Mouse (Mus musculus): ENCODE results near the gene Dkkl1. TPM values are rescaled to one million over a fixed set of nuclear protein-coding genes. Genes with fewer than 3 reads are reported as not detected.

Gene Dkkl1
- polyA plus RNA-seq, 1 experiment from 2014 or later: 2.4 TPM

DNA sequence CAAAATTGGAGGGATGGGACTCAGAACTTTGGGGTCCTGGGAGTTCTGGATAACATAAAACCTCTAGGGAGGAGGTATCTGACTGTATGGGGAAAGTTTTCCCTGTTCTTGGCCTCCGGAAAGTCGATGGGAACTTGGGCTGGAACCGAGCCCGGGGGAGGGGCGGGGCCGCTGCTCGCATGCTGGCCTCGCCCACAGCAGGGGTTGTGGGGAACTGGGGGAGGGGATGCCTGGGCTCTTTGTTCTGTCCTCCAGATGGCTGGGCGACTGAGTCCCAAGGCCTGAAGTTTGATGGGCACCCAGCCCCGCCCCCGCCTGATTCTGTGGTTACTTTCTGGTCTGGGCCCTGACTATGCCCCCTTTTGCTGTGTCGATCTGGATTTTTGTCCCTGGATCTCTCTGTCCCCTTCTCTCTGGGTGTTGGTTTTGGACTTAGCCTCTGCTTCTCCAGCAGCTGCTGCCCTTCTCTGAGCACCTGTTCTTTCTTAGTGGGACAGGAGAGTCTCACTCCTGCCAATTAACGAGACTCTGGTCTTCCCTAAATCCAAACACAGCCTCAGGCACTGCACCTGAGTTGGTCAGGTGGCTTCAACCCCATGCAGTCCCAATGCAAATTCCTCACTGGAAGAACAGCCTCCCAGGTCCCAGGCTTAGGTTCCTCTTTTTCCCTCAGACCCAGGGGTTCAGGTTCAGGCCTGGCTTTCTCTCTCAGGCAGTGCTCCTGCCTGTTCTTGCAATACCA is 4.7 kb upstream of the Dkkl1 start:
- H3K9ac ChIP-seq (replicated peaks; ENCODE audit: low read length): peak overlapping the region; percentile 72
- WGBS: 0% methylated on average over 13 of the region's 13 CpGs
- ATAC-seq (ENCODE audit: low FRiP score, low TSS enrichment) (peak; percentile 83), DNase-seq (peak; percentile 88)
- peaks cover 13% of the 10 kb centered on the region; the same call in 1 of the 2 replicates for H3K4me1 ChIP-seq (ENCODE audit: control insufficient read depth, insufficient read depth, low read length)
- peak overlapping the region; percentile 68 for H3K4me2 ChIP-seq (ENCODE audit: low read length)
- H3K36me3 ChIP-seq (ENCODE audit: control insufficient read depth, insufficient read depth, low read length): peaks cover 8% of the 10 kb centered on the region
- H3K27me3 ChIP-seq (ENCODE audit: control insufficient read depth, insufficient read depth, low read length): peaks cover 8% of the 10 kb centered on the region
- H3K4me3 ChIP-seq (replicated peaks; ENCODE audit: low read depth, low read length): peak overlapping the region; percentile 48
- no peaks in the 10 kb centered on the region for H3K9me3 ChIP-seq (ENCODE audit: control insufficient read depth, low read length)
- peak overlapping the region; percentile 83 for H3K27ac ChIP-seq (replicated peaks; ENCODE audit: low read depth, low read length)

DNA sequence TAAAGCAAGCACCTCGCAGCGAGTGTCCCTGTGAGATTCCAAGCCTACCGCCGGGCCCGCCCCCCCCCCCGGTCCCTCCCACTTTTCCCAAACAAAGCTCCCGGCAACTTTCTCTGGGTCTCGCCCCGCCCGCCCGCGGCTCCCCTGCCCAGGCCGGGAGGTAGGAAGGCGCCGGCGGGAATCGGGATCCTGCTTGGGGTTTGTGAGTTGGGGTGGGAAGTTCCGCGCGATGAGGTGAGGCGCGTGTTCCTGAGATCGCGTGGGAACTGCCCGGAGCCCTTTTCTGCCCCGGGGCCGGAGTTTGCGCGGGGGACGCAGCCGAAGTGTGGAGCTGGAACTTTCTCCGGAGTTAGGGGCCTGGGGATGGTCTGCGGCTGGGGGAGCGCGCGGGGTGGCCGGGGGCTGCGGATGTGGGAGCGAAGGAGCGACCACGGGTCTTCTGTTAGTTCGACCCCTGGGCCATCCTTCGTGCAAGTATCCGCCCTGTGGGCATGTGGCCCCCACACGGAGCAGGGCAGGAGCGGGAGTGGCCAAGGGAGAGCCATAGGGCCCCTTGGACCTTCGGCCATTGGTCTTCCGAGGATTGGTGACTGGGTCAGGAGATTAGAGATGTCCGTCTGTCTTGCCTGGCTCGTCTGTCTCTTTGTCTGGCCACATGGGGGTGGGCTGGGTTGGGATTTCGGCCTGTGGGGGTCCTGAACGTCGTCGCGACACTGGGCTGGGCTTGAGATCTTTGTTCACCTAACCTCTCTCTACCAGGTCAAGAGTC is 3.9 kb upstream of the Dkkl1 start, which contains the start of gene Tead2:
Tead2 (plus strand) TSS at position 81 of the 769 bp plus-strand sequence.
- Histone ChIP-seq H3K4me3 (replicated peaks; ENCODE audit: low read depth, low read length) (peak within 1 kb of the TSS; percentile 48), H3K4me2 (ENCODE audit: low read length) (peak within 1 kb of the TSS; percentile 68), H3K9me3 (ENCODE audit: control insufficient read depth, low read length) (no peaks in the 10 kb centered on the region), H3K4me1 (ENCODE audit: control insufficient read depth, insufficient read depth, low read length) (peaks cover 13% of the 10 kb centered on the region; the same call in 1 of the 2 replicates), H3K36me3 (ENCODE audit: control insufficient read depth, insufficient read depth, low read length) (peaks cover 7% of the 10 kb centered on the region), H3K27me3 (ENCODE audit: control insufficient read depth, insufficient read depth, low read length) (peaks cover 16% of the 10 kb centered on the region), H3K9ac (replicated peaks; ENCODE audit: low read length) (peak within 1 kb of the TSS; percentile 72), H3K27ac (replicated peaks; ENCODE audit: low read depth, low read length) (peak within 1 kb of the TSS; percentile 83)
- DNase-seq: peak; percentile 67
- under 1% methylated on average over 51 of the region's 55 CpGs for WGBS
- peak; percentile 60 for ATAC-seq (ENCODE audit: low FRiP score, low TSS enrichment)

DNA sequence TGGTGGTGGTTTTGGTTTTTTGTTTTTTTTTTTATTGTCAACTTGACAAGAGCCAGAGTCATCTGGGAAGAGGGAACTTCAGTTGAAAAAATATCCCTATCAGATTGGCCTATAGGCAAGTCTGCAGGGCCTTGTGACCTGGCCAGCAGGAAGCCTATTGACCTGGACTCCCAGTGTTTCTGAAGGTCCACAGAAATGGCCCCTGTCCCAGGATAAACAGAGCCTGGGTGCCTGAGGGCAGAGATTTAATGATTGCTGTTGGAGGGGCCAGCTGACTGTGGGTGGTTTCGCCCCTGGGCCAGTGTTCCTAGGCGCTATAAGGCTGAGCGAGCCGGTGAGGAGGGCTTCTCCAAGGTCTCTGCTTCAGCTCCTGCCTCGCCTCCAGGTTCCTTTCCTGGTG is 1.8 kb upstream of the Dkkl1 start:
- no peak overlapping the region for H3K4me3 ChIP-seq (replicated peaks; ENCODE audit: low read depth, low read length)
- ATAC-seq (ENCODE audit: low FRiP score, low TSS enrichment): no peak
- peaks cover 16% of the 10 kb centered on the region for H3K27me3 ChIP-seq (ENCODE audit: control insufficient read depth, insufficient read depth, low read length)
- peaks cover 3% of the 10 kb centered on the region; the same call in 1 of the 2 replicates for H3K36me3 ChIP-seq (ENCODE audit: control insufficient read depth, insufficient read depth, low read length)
- H3K9me3 ChIP-seq (ENCODE audit: control insufficient read depth, low read length): no peaks in the 10 kb centered on the region
- H3K4me2 ChIP-seq (ENCODE audit: low read length): no peak overlapping the region
- peaks cover 13% of the 10 kb centered on the region; the same call in 1 of the 2 replicates for H3K4me1 ChIP-seq (ENCODE audit: control insufficient read depth, insufficient read depth, low read length)
- WGBS: 74% methylated on average over 5 of the region's 5 CpGs
- no peak overlapping the region for H3K9ac ChIP-seq (replicated peaks; ENCODE audit: low read length)
- H3K27ac ChIP-seq (replicated peaks; ENCODE audit: low read depth, low read length): no peak overlapping the region
- no peak for DNase-seq

DNA sequence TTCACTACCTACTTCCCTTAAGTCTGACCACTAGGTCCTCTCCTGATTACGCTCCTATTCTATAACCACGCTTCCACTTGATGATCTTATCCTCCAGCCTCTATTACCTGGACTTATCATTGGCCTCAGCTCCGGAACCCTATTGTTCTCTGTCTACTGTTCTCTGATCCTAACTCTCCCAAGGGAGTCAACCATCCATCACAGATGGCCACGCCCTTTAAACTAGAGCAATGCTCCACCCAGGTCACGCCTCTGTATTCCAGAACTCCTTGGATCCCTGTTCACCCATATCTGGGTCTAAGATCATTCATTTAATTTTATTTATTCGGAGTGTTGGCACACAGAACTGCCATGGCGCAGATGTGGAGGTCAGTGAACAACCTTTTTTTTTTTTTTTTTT is 409 bp upstream of the Dkkl1 start:
- DNase-seq (no peak), ATAC-seq (ENCODE audit: low FRiP score, low TSS enrichment) (no peak)
- 74% methylated on average over 7 of the region's 7 CpGs for WGBS
- Histone ChIP-seq H3K9ac (replicated peaks; ENCODE audit: low read length) (no peak overlapping the region), H3K9me3 (ENCODE audit: control insufficient read depth, low read length) (no peaks in the 10 kb centered on the region), H3K4me2 (ENCODE audit: low read length) (no peak overlapping the region), H3K4me1 (ENCODE audit: control insufficient read depth, insufficient read depth, low read length) (peaks cover 11% of the 10 kb centered on the region; the same call in 1 of the 2 replicates), H3K36me3 (ENCODE audit: control insufficient read depth, insufficient read depth, low read length) (no peaks in the 10 kb centered on the region), H3K27ac (replicated peaks; ENCODE audit: low read depth, low read length) (no peak overlapping the region), H3K27me3 (ENCODE audit: control insufficient read depth, insufficient read depth, low read length) (peaks cover 16% of the 10 kb centered on the region), H3K4me3 (replicated peaks; ENCODE audit: low read depth, low read length) (no peak overlapping the region)

DNA sequence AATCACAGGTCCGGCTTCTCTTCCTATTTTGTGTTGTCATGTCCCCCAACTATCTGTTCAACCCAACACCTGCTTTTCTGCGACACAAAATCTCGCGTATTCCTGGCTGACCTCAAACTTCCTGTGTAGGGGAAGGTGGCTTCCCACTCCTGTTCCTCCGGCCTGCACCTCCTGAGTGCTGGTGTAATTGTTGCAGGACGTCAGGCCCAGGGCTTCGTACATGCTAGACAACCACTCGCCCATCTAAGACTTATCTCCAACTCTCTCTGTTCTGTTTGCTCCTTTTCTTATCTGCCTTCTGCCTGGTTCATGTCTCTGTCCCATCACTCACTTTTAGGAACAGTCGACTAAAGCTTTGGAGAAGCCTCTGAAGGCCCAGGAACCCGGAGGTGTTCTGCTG is 877 bp downstream of the Dkkl1 start:
- Histone ChIP-seq H3K27me3 (ENCODE audit: control insufficient read depth, insufficient read depth, low read length) (peaks cover 16% of the 10 kb centered on the region), H3K36me3 (ENCODE audit: control insufficient read depth, insufficient read depth, low read length) (no peaks in the 10 kb centered on the region), H3K9me3 (ENCODE audit: control insufficient read depth, low read length) (no peaks in the 10 kb centered on the region), H3K4me3 (replicated peaks; ENCODE audit: low read depth, low read length) (no peak overlapping the region), H3K4me1 (ENCODE audit: control insufficient read depth, insufficient read depth, low read length) (no peaks in the 10 kb centered on the region), H3K4me2 (ENCODE audit: low read length) (no peak overlapping the region), H3K9ac (replicated peaks; ENCODE audit: low read length) (no peak overlapping the region), H3K27ac (replicated peaks; ENCODE audit: low read depth, low read length) (no peak overlapping the region)
- DNase-seq (no peak), ATAC-seq (ENCODE audit: low FRiP score, low TSS enrichment) (no peak)
- 82% methylated on average over 10 of the region's 10 CpGs for WGBS

DNA sequence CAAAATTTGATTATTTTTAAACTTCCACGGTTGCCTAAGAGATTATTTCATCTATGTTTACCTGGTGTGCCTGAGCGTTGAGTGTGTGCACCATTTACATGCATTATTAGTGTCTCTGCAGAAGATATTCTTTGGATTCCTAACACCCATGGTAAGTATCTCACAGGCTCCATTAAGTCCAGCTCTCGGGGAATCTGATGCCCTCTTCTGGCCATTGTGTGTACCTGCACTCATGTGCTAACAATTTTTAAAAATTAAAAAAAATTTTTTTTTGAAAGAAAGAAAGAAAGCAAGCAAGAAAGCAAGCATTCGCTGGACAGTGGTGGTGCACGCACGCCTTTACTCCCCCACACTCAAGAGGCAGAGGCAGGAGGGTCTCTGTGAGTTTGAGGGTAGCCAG is 3.7 kb downstream of the Dkkl1 start:
- H3K9ac ChIP-seq (replicated peaks; ENCODE audit: low read length): no peak overlapping the region
- H3K4me2 ChIP-seq (ENCODE audit: low read length): no peak overlapping the region
- H3K27me3 ChIP-seq (ENCODE audit: control insufficient read depth, insufficient read depth, low read length): peaks cover 16% of the 10 kb centered on the region
- no peaks in the 10 kb centered on the region for H3K4me1 ChIP-seq (ENCODE audit: control insufficient read depth, insufficient read depth, low read length)
- H3K27ac ChIP-seq (replicated peaks; ENCODE audit: low read depth, low read length): no peak overlapping the region
- H3K36me3 ChIP-seq (ENCODE audit: control insufficient read depth, insufficient read depth, low read length): no peaks in the 10 kb centered on the region
- DNase-seq: no peak
- no peak for ATAC-seq (ENCODE audit: low FRiP score, low TSS enrichment)
- no peaks in the 10 kb centered on the region for H3K9me3 ChIP-seq (ENCODE audit: control insufficient read depth, low read length)
- no peak overlapping the region for H3K4me3 ChIP-seq (replicated peaks; ENCODE audit: low read depth, low read length)
- 83% methylated on average over 6 of the region's 6 CpGs for WGBS

DNA sequence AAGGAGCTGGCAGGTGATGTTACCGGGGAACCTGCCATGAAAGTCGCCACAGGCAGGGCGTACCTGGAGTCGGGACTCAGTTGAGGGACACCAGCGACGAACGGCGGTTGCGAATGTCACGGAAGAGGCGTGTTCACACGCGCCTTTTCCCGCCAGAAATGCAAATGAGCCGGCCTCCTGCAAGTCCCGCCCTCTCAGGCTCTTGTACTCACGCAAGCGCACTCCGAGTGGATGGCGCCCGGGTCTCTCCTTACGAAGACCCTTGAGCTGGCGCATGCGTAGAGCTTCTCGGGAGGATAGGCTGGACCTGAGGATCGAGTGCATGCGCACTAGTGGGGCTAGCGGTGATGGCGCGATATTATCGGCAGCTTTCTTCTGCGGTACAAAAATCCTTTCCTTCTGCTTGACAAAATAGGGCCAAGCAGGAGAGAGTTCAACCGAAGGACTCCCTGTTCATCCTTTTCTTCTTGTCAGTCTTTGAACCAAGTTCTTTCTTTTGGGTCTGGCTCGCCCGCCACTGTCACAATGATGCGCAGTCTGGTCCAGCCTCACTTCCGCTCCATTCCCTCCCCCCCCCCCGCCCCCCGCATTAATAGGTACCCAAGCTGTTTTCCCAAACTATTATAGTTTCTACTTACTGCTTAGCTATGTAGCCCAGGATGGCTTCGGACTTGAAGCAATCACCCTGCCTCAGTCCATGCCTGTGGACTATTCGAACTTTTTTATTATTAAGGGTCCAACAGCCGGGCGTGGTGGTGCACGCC is 7.4 kb downstream of the Dkkl1 start, which contains the start of gene Ccdc155:
Ccdc155 (minus strand) TSS at position 513 of the 764 bp plus-strand sequence.
- ATAC-seq (ENCODE audit: low FRiP score, low TSS enrichment): peak; percentile 96

DNA sequence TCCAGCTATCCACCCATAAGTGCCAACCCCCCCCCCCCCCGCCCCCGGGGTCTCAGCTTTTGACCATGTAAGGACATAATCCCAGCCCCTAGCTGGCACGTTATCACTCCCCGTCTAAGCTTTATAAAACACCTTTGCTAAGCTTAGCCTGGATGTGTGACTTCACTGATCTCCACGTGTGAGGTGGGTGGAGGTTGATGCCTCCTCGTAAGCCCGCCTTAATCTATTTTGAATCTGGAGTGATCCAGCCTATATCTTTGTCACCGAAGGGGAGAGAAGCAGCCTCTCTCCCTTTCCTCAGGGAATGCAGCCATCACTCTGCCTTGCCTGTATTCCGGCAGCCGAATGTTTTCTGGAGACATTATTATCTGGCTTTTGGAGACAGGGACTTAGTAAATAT is 9.3 kb downstream of the Dkkl1 start:
- Histone ChIP-seq H3K4me3 (replicated peaks; ENCODE audit: low read depth, low read length) (no peak overlapping the region), H3K36me3 (ENCODE audit: control insufficient read depth, insufficient read depth, low read length) (no peaks in the 10 kb centered on the region), H3K4me2 (ENCODE audit: low read length) (no peak overlapping the region), H3K9ac (replicated peaks; ENCODE audit: low read length) (no peak overlapping the region), H3K4me1 (ENCODE audit: control insufficient read depth, insufficient read depth, low read length) (no peaks in the 10 kb centered on the region), H3K27ac (replicated peaks; ENCODE audit: low read depth, low read length) (no peak overlapping the region), H3K9me3 (ENCODE audit: control insufficient read depth, low read length) (no peaks in the 10 kb centered on the region), H3K27me3 (ENCODE audit: control insufficient read depth, insufficient read depth, low read length) (no peaks in the 10 kb centered on the region)
- DNase-seq: no peak
- 62% methylated on average over 10 of the region's 10 CpGs for WGBS
- no peak for ATAC-seq (ENCODE audit: low FRiP score, low TSS enrichment)

More for the DNA sequence above, 7.4 kb downstream of the Dkkl1 start, which contains the start of gene Ccdc155:
- peak; percentile 100 for DNase-seq
- H3K27ac ChIP-seq (replicated peaks; ENCODE audit: low read depth, low read length): peak within 1 kb of the TSS; percentile 68
- H3K4me3 ChIP-seq (replicated peaks; ENCODE audit: low read depth, low read length): peak within 1 kb of the TSS; percentile 37
- peak within 1 kb of the TSS; percentile 42; the same call in 1 of the 2 replicates for H3K9ac ChIP-seq (replicated peaks; ENCODE audit: low read length)
- H3K9me3 ChIP-seq (ENCODE audit: control insufficient read depth, low read length): no peaks in the 10 kb centered on the region
- no peaks in the 10 kb centered on the region for H3K4me1 ChIP-seq (ENCODE audit: control insufficient read depth, insufficient read depth, low read length)
- H3K36me3 ChIP-seq (ENCODE audit: control insufficient read depth, insufficient read depth, low read length): no peaks in the 10 kb centered on the region
- H3K4me2 ChIP-seq (ENCODE audit: low read length): peak within 1 kb of the TSS; percentile 57
- WGBS: 9% methylated on average over 44 of the region's 44 CpGs
- H3K27me3 ChIP-seq (ENCODE audit: control insufficient read depth, insufficient read depth, low read length): no peaks in the 10 kb centered on the region

Measured in midbrain, embryonic 14.5 days (tissue).